Mouse (Mus musculus): ENCODE results near the gene Csnk1d.

Gene Csnk1d

DNA sequence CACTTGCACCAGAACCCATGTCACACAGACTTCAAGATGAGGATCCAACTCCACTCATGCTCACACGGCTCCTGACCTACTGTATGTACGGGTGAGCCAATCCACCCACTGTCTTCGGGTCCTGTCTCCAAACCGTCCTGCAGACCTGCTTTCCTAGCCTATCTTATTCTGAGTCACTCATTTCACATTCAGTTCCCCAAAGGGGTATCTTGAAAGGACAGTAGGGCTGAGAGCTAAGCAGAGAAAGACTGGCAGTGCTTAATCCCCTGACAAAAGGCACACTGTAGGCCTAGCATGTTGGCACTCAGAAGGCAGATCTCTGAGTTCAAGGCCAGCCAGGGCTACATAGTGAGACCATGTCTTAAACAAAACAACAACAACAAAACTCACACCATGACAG, 2.7 kb downstream of the Csnk1d start:
- in situ Hi-C loops (cut with MseI, MboI) = no loop called here

DNA sequence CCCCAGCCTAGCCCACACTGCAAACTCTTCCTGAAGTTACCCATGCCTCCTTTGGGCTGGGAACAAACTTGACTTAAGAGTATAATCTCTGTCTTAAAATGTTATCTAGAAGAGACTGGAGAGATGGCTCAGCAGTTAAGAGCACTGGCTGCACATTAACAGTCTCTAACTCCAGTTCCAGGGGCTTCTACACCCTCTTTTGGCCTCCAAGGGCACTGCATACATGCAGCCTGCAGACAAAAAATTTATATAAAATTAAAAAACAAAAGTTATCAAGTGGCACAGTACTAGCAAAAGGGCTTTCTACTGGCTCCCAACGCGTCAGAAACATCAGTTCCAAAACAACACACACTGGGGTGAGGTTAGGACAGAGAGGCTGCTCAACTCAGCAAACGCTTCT, 3.5 kb downstream of the Csnk1d start:
- in situ Hi-C loops (cut with MseI, MboI) = no loop called here

DNA sequence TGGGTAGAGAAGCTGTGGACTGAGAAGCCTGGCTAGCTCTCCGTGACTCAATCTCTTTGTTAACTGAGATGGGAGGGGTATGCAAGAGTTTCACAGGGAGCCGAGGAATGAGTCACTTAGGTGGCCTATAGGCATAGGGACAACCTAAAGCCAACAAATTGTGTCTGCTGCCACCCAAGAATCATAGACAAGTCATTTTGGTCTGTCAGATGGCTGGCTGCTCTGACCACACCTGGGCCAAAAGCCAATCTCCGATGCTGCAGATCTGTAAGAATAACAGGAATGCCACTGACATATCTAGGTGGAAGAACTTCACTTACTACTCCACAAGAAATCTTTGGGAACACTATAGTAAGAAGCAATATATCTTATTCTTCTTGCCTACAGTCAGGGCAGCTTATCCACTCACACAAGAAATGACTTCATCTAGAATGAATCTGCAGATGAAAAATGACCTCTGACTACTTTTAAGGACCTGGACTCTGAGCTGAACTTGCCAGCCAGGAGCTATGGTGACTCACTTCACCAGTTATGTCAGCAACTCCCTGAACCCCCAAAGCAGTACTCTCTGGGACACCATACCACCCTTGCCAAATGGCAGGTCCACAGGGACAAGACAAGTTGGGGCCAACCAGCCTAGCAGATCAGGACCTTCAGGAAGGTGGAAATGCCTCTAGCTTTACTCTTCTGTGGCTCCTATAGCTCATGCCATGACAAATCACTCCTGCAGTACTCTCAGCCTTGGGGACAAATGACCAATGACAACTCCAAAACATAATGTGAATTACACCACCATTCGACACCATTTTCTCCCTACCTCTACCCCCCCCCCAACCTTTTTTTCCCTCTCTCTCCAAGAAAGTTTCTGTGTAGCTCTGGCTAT, 6.4 kb downstream of the Csnk1d start:
- in situ Hi-C loops (cut with MseI, MboI) = no loop called here

DNA sequence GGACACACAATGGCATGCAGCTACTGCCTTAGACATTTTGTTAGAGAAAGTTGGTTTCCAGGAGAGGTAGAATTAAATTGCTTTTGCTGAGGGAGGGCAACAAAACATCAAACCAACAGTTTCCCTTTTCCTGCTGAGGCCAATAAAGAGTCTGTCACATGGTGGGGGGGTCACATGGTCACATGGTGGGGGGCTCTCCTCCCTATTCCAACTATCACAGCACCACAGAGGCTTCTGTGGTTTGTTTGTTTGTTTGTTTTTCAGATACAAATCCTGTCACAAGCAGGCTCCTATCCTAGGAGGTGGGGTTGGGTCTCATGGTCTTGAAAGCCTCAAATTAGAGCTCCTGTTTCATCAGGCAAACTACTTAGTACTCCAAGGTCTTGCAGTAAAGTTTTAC, 8.7 kb downstream of the Csnk1d start:
- in situ Hi-C loops (cut with MseI, MboI) = no loop called here

DNA sequence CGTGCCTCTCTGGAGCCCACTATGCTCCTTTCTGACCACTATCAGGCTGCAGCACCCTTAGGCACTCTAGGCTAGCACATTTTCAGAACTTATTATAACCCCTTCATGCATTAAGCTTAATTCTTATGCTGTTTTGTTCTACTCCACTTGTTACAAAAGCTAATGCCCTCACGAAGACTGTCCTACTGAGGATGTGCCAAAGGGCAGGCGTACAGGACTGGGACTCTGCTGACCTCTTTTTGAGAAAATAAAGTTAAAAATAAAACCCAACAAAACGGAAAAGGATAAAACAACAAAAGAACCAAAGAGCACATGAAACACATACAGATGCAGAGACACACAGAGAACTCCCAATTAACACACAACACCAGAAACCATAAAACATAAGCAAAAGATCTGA, 9.5 kb downstream of the Csnk1d start:
- in situ Hi-C loops (cut with MseI, MboI) = no loop called here

DNA sequence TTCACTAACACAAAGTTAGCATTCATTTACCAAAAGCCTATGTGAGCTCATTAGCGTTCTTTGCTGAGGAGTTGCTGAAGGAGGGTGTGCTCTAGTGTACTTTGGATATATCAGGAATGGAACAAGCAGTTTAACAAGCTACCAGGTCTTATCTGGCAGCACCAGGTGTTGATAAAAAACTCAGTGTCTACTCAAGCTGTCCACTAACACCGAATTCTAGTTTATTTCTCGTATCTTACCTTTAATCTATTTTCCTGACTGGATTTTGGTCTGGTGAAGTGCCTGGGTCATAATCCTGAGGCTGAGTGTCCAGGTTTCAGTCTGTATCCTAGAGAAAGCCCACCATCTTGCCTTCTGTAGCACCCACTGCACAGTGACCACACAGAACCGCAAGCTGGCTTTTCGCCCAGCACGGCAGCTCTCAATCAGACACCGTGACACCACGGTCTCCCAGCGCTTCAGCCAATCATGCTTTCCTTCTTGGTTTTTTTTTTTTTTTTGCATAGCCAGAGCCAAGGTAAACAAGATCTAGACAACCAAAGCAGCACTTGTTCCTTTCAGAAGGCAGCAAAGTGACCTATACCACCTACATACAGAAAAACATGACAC, 10.6 kb downstream of the Csnk1d start:
- in situ Hi-C loops (cut with MseI, MboI) = no loop called here

DNA sequence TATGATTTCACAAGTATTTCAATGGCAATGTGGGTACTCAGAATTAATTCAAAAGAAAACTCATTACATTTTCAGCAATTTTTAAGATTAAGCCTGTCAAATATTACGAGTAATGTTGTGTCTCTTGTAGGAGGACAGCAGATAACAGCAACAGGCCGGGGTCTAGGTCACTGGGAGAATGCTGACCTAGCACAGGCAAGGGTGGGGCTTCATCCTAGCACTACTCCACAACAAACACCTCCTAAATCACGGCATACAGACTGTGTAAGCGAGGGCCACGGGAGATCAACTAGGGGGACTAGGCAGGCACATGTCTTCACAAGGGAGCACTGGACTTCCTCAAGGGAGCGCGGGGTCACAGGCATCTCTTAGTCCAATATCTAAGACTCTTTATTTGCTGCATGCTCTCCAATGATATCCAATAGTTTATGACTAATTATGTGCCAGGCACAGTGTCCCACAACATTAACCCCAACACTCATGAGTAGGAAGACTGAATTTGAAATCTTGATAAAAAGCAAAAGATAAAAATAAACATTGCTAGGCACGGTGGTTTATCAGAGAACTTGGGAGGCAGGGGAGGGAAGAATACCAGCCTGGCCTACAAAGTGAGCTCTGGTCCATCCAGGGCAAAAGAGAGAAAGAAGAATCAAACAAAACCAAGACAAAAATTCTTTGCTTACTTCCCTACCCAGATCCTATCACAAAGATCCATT, 11.3 kb downstream of the Csnk1d start:
- in situ Hi-C loops (cut with MseI, MboI) = no loop called here

DNA sequence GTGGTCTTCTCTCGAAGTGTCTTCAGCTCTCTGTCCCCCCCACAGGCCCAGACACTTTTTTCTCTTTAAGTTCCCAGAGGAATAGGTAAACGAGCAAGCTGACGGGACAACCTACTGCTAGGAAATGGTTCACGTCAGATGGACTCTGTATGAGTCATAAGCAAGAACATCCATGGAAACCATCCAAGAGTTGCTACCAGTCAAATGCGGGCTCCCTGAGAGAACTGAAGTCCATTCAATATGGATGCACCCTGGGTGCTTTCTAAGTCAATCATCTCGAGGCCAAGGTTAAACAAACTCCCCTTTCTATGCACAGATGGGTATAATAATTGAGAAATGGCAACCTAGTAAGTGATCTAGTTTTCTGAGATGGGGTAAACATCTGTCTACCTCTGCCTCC, 17.8 kb downstream of the Csnk1d start:
- in situ Hi-C loops (cut with MseI, MboI) = no loop called here

DNA sequence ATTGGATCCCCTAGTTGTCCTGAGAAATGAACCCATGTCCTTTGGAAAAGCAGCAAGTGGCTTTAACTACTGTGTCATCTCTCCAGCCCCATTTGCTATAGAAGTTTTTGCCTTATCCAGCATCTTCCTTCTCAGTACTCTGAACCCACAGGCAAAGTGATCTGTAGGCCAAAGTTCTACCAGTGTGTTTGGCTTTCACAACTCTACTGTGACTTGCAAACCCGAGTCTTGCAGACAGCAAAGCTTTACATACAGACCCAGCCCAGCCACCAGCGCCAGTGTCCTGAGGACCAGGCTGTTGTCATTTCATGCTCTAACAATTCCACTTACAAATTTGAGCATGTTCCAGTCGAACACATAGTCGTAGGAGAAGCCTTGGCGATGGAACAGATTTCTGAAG, 19.9 kb downstream of the Csnk1d start:
- in situ Hi-C loops (cut with MseI, MboI) = no loop called here

DNA sequence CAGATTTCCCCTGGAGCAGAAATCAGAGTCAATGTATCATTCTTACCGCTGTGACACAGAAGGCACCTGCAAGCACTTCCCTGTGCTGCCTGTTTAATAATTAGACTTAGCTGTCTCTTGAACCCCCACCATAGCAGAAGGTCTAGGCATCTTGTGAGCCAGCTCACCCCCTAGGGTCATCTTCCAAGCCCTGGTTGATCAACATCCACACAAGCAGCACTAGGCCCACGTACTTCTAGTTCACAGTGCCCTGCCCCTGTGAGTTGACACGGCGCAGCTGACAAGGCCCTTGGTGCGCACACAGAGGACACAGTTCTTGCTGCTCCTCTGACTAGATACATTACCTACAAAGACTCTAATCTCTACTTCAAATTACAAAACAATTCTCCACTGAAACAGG, 21.4 kb downstream of the Csnk1d start:
- in situ Hi-C loops (cut with MseI, MboI) = no loop called here

DNA sequence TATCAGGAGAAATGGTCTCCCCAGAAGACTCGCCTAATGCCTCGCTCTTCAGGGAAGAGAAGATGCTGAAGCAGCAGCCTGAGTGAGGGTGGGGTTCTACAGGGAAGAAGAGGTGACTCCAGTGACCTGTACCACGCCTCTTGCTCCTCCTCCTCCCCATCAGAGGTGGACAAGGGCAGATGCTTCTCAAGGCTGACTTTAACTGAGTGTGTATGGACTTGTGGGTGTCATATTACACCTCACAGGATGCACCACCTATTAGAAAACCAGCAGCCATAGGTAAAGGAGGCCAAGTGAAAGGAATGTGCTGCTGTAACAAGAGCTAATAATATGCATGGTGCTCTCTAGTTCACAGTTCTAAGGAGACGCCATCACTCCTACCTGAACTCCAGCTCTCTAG, 25.5 kb downstream of the Csnk1d start:
- in situ Hi-C loops (cut with MseI, MboI) = no loop called here

DNA sequence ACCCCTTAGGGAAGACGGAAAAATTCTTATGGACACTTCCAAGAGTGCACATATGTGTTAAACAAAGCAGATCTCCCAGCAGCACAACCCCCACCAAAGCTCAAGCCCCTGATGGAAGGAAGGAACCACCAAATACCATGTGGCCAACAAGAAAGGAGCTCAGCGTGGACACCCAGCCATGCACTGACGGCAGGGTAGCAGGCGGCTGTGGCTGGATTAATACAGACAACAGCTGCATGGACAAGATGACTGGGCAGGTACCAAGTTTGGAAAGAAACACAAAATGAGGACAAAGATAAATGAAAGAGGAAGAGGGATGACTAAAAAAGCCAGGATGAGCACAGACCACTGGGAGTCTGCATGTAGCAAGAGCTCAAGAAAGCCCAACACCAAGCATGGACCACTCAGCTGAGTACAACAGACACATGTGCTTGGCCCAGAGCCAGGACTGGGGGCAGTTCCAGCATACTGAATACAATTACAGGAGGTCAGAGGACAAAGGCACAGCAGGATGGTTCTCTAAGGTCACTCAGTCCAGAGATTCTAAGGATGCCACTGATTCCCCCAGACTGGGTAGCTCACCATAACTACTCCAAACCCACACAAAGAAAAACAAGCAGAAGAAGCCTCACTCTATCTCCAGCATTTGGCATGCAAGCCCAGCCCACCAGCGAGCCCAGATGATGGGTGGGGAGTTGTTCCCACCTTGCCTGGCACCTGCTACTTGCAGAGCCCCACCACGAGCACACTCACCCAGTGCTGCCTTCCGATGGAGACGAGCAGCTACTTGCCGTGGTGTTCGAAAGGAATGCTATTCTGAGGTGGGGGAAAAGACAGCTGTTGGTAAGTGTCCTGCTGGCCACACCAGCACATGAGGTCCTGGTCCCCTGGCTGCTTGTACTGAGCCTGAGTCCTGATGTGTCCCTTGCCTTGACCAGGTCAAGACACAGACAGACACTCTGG, 26.7 kb downstream of the Csnk1d start:
- in situ Hi-C loops (cut with MseI, MboI) = no loop called here

DNA sequence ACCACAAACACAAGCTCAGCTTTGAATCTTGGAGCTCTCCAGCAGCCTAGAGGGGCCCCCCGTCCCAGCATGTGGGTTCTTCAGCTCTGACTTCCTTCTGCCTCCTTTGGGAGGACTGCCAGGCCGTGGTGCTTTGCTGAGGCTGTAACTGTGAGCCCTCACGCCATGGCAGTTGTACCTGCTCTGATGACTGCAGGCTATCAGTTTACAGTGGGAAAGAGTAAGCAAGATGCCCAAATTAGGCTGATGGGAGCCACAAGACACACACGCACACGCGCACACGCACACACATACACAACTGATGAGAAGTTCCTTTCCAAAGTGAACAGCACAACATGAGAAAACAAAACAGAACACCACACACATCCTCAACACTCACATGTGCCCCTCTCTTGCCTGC, 28.2 kb downstream of the Csnk1d start:
- in situ Hi-C loops (cut with MseI, MboI) = no loop called here

DNA sequence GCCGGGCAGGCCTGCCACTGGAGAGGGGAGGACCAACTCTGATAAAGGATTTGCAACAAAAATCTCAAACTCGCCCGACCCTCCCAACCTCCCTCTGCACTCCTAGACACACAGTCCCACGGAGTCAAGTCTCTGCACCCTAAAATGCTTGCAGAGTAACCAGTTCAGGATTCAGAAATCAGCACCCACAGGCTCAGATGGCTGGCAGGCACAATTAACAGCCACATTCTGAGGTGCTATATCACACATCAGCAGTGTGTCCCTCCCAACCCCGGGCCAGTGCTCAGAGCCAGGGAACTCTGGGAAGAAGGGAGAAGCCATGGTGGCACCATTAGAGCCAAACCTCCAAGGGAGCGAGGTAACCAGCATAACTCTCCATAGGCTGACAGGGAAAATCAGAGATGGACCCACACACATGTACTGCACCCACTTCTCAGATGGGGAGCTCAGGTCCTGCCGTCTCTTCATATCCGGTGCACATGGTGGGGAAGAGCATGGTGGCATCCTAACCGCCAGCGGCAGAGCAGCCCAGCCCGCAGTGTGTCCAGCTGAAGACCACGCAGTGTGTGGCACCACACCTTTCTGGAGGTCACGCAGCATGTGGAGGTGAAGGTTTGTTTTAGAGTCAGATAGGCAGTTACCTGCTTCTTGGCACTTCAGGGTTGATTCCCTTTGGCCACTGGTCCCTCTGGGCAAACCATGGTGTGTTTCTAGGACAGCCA, 28.9 kb downstream of the Csnk1d start:
- in situ Hi-C loops (cut with MseI, MboI) = no loop called here

DNA sequence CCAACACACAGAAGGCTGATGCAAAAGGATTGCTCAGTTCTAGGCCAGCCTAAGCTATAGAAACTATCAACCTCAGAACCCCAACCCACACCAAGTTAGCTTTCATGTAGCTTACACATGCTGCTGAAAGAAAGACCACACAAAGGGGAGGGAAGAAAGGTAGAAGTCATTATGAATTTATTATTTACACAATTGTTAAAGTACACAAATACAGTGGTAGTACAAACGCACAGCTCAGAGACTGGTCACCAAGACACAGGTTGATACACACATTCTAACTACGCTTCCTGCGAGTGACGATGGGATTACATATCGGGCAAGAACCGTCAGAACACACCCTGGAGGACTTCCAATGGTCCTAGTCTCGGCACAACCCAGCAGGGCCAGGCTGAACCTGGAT, 29.5 kb downstream of the Csnk1d start:
- in situ Hi-C loops (cut with MseI, MboI) = no loop called here

DNA sequence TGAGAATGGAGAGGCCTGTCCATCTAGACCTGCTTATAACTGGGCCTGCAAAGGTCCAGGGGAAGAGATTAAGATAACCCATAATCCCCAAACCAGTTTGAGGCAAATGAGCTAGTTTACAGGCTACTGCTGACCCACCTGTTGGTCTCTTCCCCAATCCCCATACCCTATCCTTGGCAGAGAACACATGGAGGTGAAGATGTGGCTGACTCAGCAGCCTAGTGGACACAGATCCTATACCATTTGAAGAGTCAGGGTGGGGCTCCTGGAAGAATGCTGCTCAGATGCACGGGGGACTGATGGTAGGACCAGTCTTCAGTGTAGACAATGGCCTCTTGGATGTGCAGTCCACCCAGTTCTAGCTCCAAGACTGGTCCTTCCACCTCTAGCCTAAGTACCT, 30.9 kb downstream of the Csnk1d start:
- in situ Hi-C loops (cut with MseI, MboI) = no loop called here

DNA sequence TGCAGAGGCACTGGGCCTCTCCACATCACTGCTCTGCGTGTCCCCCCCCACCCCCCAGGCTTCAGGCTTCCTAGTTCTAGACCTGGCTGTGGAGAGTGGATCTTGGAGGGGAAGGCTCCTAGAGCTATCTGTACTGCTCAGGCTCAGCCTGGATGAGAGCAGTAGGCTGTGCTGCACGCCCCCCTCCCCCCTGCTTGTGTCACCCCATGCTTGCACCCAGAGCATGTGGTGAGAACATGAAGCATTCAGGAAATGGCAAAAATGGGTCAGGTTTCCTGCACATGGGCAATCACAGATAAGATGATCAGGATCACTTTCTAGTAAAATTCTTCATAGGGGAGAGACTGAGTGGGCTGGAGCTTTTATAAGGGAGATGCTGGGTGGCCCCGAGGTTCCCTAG, 31.6 kb downstream of the Csnk1d start:
- in situ Hi-C loops (cut with MseI, MboI) = no loop called here

DNA sequence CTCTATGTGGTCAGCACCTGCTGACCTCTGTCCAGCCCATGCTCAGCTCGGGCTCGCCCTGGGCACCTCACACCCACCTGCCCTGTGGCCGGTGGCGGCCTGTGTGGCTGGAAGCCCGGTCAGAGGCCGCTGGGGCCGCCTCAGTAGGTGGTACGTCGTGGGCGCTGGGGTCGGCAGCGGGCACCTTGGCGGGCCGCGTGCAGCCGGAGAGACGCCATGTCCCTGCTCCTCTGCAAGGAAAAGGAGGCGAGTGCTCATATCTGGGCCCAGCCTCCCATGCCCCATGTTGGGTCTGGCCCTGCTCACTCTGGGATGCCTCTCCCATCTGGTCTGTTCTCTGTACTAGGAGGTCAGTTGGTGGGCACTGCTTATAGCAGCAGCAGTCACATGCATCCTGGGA, 32.1 kb downstream of the Csnk1d start:
- in situ Hi-C loops (cut with MseI, MboI) = no loop called here

DNA sequence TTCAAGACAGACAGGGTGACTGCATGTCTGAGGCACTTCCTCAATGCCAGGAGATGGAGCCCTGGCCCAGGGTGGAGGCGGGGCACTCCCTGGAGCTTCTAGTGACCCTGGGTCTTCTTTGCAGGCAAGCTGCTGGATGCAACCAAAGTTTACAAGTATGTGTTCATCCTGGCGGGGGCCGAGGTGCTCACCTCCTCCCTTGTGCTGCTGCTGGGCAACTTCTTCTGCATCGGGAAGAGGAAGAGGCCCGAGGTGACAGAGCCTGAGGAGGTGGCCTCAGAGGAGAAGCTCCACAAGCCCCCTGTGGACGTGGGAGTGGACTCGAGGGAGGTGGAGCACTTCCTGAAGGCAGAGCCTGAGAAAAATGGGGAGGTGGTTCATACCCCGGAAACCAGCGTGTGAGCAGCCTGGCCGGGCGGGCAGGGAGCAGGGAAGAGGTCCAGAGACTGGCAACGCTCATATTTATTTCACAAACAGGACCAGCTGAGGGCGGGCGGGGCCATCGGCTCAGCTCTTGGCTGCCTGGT, 33.3 kb downstream of the Csnk1d start:
- in situ Hi-C loops (cut with MseI, MboI) = no loop called here

DNA sequence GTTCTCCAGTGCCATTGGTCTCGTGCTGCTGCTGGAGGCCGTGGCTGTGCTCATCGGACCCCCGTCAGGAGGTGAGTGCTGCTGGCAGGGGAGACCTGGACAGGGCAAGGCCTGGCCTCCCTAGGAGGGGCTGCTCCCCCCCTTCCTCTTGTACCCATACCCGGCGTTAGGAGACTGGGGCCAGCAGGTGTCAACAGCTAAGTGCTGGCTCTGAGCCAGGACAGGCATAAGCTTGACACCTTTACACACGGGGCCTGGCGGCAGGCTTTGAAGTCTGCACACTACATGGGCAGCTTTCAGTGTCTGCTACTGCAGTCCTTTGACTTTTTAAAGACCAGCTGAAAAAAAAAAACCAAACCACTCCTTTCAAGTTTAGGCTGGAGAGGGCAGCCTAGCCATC, 34.1 kb downstream of the Csnk1d start:
- in situ Hi-C loops (cut with MseI, MboI) = no loop called here

DNA sequence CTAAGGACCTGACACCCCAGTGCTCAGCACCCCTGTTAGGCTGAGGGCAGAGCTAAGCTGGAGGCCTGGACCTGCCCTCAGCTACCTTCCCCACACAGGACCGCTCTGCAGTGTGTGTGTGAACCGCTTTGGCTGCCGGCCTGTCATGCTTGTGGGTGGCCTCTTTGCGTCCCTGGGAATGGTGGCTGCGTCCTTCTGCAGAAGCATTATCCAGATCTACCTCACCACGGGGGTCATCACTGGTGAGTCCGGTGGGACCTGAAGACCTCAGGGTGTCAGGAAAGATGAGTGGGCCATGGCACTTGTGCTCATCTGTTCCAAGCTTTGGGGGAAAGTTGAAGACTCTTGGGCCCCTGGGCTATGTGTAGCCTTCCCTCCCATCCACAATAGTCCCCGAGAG, 35.4 kb downstream of the Csnk1d start:
- in situ Hi-C loops (cut with MseI, MboI) = no loop called here

Data from mouse trophoblast stem cell (cell line).